Mouse (Mus musculus): ENCODE measurements around the gene Klhl42. TPM values are rescaled to one million over a fixed set of nuclear protein-coding genes. Genes with fewer than 3 reads are reported as not detected.

Klhl42 gene
- total RNA-seq, 4 experiments from 2014 or later = 23.3 to 27.7 (median 24.8) TPM

DNA sequence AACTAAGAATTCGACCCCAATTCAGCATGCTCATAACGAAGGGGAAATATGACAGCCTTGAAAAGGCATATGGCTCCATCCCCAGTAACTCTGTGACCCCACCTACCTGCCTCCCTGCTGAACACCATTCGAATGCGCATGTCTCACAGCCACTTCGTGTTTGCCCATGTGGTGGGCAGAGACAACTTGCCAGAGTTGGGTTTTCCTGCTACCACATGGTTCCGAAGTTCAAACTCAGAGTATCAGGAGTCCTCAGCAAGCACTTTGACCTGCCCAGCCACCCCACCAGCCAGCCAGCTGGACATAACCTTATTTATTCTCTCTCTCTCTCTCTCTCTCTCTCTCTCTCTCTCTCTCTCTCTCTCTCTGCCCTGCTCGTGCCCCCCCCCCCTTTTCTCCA lies 3.4 kb upstream of the Klhl42 start:
- no peak for DNase-seq

DNA sequence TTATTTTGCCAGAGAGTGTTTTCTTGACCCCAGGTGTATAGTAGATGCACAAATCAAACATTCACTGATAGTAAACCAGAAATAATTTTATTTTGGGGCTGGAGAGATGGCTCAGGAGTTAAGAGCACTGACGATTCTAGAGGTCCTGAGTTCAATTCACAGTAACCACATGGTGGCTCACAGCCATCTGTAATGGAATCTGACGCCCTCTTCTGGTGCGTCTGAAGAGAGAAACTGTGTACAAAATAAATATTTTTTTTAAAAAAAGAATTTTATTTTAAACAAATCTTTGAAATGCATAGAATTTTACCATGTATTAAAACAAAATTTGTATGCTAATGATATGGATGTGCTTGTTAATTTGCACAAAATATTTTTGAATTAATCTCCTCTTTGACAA lies 2.7 kb upstream of the Klhl42 start:
- no peak for DNase-seq

DNA sequence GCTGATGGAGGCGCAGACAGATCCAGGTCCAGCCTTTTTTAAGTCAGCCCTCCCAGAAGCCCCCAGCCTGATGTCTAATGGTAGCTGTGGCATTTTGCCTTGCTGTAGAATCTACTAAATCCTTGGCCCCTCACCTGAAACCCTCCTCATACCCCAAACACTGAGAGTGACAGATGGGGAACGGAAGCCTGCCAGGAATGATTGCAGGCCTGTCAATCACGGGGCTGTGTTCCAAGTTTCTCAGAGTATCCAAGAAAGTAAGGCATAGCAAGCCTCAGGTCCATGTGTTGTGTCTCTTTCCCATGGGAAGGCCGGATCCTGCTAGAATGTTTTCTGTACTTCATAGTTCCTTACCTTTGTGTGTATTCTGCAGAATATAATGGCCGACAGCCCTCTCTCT lies 988 bp upstream of the Klhl42 start:
- DNase-seq = no peak

DNA sequence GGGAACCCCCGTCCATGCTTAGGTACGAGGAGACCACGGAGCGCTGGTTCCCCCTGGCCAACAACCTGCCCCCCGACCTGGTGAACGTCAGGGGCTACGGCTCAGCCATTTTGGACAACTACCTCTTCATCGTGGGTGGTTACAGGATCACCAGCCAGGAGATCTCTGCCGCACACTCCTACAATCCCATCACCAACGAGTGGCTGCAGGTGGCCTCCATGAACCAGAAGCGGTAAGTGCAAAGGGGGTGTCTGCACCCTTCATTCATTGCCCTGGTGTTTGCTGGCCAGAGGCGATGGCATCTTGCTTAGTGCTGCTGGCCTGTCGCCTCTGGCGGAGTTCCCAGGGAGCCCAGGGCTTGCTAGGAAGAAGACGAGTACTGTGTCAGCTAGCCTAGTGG lies 957 bp downstream of the Klhl42 start:
- peak; percentile 20 for DNase-seq

DNA sequence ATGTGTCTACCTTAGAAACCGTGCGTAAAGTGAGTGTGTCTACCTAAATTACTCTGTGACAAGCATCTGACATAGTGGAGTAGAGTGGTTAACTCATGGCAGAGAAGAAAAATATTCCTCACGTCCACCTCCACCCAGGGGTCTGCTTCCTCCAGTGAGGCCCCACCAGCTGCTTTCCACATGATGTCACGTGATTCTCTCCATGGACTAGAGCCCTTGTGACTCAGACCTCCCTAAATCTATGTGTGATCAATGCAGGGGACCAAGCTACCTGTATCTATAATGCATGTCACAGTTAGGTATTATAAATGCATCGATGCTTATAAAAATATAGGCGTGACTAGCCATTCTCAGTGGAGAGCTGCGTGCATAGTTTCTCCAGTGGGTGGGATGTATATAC lies 3.6 kb downstream of the Klhl42 start:
- no peak for DNase-seq

DNA sequence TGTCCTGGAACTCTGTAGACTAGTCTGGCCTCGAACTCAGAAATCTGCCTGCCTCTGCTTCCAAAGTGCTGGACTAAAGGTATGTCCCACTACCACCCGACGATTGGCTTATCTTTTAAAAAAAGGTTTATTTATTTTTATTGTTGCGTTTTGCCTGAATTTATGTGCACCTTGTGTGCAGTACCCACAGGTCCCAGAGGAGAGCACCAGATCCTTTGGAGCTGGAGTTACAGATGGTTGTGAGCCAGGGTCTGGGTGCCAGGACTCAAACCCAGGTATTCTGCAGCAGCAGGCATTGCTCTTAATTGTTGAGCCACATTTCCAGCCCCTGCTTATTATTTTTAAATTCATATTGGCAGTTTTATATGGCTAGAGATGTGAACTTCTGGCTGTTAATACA lies 4.9 kb downstream of the Klhl42 start:
- DNase-seq = no peak

DNA sequence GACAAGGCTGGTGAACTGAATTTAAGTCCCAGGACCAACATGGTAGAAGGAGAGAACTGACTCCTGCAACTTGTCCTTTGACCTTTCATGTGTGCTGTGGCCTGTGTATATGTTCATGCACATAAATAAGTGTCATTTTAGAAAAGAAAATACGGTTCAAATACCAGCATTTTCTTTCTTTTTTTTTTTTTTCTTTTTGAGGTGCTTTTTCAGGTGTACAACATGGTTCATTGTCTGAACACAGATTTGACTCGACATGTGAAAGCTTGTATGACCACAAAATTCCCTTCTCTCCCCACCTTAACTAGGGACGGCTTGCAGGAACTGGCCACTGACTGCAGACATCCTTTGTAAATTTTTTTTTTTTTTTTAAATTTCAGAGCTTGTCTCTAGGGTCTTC lies 5.8 kb downstream of the Klhl42 start:
- DNase-seq = no peak

DNA sequence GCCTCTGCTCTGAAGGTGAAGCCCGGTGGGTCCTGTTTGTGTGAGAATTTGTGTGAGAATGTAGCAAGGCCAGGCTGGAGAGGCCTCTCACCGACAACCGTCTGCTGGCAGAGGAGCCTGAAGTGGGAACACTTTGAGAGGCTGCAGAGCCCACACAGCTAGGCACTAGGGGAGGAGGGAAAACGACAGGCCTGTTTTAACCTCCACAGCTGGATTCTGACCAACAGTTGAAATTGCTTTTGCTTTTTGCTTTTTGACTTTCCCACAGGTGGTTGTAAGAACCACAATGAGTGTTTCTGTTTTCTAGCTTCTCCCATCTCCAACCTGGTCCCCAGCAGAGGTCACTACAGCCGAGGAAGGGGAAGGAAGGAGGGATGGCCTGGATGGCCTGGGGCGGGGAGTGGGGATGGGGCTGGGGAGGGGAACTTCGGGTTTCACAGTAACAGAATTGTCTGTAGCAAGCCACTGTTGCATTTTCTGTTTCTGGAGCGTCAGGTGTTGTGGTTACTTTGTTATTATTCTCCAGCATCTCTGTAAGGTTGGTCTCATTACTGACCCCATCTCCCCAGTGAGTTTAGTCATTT lies 6.3 kb downstream of the Klhl42 start:
- no peak for DNase-seq

DNA sequence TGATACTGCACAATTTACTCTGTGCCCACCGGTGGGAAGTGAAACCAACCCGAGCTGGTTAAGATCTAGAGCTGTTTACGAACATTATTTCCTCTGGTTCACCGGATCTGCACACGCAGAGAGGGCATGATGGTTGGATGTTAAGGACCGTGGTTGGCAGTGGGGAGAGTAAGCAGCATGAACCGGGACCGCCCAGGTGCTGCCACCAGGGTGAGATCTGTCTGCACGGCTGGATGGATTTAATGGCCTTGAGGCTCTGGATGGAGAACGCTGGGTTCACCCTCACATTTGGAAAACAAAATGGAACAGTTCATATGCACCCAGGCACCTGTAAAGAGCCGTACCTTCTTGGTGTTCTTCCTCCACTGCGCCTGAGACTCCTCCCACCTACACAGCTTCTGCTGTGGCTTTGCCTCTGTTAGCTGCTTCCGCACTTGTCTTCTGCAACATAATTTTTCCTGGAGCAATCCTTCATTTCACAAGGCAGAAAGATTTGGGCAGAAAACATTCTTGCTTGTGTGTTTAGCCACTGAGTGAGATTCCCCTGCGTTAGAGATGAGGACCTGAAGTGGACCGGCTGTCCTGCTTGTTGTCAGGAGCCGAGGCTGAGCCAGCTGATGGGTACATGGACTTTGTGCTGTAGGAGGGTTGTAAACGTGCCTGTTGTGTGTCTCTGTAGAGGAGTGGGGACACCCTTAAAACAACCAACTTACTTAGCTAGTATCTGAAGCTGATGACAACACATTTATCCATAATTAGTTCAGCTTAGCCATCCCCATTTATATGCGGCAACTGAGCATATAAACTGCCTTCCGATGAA lies 8.5 kb downstream of the Klhl42 start:
- DNase-seq = no peak

DNA sequence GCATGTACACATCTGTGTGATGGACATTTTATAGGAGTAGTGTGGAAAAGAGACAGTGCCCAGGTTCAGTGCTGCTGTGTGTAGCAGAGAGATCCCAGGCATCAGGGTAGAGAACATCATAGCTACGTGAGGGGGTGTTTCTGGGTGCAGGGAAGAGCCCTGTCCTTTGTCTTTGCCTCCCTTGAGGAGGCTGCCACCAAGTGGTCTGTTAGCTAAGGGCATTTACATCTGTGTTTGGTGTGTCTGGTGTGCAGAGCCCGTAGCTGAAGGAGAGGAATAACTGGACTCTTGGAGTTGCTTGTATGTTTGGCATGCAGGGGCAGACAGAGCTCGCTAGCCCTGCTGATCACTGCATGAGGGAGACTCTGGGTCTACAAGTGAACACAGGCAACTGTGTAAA lies 11.1 kb downstream of the Klhl42 start:
- DNase-seq = no peak

DNA sequence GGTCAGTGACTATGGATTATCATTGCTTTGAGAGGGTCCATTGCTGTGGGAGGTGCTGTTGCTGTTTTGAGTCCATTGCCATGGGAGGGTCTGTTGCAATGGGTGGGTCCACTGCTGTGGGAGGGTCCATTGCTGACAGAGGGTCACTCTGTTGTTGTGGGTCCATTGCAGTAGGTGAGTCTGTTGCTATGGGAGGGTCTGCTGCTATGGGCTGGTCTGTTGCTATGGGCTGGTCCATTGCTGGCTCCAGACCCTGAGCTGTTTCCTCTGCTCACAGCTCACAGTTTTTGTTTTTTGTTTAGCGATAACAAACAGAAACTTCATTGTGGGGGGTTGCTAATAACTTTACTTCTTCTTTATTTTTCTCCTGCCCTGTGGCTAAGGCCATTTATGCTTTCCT lies 14.3 kb downstream of the Klhl42 start:
- DNase-seq = no peak

DNA sequence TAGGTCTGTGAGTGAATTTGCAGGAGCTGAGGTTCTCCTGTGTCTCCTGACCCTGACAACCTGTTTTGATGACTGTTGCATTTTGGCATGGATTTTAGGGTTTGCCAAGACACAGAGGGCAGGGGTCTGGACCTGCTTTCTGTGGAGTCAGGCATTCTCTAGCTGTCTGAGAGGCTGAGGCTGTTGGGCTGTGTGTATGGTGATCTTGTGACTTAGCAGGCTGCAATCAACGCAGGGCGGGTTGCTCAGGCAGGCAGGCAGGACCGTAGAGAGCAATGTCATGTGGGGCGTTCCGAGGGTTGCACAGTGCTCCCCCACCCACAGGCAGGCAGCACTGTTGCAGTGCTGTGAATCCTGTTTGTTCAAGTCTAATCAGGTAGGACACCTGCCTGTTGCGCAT lies 15.5 kb downstream of the Klhl42 start:
- DNase-seq = no peak

DNA sequence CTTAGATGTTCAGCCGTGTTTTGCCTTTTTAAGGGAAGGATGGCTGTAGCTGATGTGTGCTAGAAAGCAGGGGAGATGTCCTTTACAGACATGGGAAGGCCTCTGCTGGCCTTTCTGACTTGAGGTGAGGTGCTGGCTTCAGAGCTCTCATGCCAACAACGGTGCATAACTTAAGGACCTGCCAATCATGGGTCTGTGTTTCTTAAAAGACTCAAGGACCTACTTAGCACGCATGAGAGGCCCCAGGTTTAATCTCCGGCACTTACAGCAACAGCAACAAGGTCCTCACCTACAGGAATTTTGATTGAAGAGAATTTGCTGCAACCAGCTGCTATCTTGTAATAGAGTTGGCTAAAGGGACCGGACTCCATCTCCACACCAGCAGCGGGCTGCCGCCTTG lies 18.1 kb downstream of the Klhl42 start:
- no peak for DNase-seq

DNA sequence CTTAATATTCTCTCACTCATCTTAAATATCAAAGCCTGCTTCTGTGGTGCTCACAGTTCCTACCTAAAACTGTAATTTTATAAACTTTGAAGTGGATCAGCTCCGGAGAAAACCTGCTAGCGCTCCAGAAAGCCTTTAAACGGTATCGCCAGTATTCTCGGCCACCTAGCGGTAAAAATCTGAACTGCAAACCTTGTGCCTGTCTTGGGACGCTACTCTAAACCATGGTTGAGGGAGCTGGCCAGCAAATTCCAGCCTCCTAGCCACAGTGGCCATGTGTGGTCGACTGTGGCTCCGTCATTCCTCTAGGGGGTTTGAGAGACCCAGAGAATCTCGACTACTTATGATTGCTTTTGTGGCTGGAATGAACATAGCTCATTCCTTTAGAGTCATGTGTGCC lies 25.4 kb downstream of the Klhl42 start:
- DNase-seq = peak; percentile 43

DNA sequence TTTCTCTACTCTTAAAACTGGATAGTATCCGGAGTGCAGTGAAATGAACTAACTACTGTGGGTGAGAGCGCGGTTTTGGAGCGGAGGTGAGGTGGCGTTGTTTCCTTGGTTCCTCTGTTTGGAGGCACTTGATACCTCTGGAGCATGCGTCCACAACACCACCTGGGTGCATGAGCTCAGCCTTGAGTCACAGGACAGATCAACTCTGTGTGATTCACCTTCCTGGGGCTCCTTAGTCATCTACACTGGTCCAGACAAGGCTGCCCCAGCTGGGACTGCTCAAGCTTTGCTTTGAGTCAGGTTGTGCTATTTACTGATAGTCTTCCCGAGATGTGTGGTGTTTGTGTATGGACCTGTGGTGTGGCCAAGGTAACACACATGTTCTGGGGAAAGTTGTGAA lies 26.6 kb downstream of the Klhl42 start:
- DNase-seq = no peak

DNA sequence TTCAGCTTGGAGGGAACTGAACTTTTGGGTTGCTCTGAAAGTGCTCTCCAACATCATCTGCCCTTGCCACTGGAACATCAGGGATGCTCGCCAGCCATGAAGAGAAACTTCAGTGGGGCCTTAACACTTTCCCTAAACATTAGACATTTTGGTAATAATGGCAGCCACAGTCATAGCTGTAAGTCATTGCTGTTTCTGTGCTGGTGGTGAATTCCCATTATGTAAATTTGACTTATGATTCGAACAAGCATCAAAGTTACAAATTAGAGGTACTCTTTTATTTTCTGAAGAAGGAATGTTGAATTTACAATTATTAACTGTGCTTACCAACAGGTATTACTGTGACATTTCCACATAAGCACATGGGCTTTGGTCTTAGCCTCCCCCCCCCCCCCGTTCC lies 27.0 kb downstream of the Klhl42 start:
- no peak for DNase-seq

DNA sequence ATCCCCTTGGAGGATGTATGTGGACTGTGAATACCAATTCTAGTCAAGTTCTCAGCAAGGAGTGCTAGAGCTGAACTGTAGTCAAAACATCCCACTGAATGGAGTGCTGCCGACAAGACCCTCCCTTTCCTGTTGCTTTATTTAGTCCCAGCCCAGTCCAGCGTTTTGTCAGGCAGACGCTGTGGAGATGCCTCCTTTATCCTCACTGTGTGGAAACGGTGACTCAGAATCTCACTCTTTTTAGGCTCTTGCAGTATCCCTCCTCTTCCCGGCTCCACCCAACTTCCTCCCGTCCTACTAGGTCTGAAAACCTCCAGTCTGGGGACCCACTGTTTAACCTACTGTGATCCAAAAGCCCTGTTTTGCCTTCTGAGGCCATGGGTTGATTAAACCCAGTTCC lies 30.1 kb downstream of the Klhl42 start:
- no peak for DNase-seq

DNA sequence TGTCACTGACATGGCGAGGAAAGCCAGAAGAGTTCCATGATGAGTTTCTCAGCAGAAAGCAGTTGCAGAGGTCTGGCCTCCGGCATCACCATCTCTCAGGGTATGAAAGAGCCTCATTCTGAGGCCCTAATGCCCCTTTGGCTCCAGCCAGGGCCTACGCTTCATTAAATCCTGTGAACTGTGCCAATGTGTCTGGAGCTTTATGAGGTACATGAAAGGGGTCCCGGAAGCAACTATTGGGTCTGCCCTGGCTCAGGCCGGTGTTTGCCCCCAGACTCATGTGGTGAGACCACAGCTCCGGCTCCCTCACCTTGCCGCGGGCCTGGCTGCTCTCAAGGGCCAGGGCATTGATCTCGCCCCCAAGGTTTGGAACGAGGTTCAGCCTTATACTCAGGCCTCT lies 36.1 kb downstream of the Klhl42 start:
- DNase-seq = no peak

DNA sequence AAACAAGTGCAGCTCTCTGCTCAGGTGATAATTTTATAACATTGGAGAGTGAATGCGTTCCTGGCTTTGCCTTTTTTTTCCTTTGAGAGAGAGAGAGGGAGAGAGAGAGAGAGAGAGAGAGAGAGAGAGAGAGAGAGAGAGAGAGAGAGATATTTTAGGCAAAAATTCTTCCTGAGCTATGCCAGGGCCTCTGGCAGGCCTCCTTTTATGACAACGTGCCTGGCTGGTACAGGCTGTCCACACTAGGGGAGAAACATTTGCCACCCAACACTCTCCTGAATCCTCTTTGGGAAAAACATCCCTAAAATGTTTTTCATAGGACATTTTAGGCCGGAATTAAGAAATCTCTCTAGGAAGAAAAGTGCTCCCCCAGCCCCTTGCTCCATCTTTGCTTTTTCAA lies 47.1 kb downstream of the Klhl42 start:
- no peak for DNase-seq

DNA sequence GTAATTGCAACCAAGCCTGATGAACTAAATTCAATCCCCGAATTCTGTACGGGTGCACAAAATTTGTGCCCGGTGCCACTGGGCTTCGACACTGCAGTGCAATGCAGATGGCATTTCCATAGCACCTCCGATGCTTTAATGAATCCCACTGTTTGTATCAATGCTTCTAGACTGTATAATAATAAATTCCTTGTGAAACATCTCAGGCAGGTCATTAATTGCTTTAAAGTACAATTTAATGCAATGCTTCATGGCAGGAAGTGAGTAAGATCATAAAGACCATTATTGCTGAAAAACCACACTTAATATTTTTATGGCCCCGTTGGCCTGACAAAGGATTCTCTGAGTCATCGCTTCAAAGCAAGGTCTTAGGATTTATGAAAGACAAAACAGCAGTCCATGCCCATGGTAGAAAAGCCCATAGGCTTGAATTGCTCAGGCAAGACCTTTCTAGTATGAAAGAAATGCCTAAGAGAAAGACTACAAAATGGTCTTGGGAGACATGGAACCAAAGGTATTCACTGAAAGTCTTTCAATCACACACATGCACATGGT lies 49.5 kb downstream of the Klhl42 start:
- DNase-seq = no peak

DNA sequence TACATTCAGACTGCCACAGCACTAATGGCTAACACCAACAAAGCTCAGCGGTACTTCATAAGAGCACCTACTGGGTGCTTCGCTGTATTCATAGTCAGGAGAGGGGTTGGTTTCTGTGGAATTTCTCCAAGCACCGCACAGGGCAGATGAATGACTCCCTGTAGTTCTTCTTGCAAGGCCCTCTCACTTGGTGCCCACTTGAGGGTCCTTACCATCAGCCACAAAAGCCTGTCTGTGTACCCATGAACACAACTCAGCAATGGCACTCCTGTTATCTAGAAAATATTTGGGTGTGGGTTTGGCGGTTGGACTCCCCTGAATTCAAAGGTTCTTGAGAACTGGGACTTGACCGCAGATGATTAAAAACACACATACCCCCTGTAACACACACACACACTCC lies 53.5 kb downstream of the Klhl42 start:
- no peak for DNase-seq

DNA sequence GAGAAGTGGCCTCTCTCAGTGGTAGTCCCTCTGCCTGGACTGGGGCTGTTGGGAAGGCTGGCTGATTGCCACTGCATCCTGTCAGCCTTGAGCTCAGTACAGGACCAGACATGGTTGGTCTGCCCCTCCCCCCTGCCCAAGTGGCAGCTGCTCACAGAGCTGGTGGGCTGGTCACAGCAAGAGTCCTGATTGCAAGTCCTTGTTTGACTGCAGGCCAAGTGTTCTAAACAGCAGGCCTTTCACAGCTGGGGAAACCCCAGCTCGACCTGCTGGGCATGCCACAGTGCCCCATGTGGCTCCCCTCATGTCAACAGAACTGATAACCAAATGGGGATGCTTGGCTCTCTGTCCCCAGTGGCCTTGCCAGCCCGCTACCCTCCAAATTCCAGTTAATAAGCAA lies 54.1 kb downstream of the Klhl42 start:
- DNase-seq = no peak

DNA sequence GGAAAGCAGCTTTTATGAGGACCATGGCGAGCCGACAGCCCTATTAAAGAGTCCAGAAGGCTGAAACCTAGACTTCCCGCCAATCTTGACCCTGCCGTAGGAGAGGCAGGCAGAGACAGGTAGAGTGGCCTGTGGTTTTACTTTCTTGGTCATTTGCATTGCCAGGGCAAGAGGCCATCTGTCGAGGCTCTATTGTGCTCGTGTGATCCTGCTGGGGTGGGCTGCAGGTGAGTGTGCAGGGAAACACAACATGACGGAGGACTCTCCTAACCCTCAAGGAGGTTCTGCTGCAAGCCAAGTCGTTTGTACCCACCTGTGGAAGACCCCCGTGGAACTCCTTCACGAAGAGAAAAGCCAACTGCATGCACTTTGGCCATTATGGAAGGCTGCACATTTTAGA lies 54.6 kb downstream of the Klhl42 start:
- no peak for DNase-seq

DNA sequence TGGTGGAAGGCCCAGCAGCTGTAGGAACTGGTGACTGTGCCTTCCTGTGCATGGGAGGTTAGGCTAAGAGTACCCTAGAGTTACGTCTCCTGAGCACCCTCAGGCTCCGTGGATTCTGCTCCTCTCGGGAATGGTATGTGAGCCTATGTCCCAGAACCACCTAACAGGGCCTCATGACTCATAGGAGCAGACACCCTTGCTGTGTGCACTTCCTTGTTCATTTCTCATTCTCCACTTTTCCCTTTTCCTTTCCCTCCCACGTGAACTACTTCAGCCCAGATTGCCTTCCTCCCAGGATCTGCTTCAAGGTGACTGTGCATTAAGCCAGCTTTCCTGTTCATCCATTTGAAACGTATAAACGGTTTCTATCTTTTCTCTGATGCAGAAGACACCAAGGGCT lies 59.9 kb downstream of the Klhl42 start:
- no peak for DNase-seq
